Mouse (Mus musculus): ENCODE measurements around the gene Il1rap. TPM values are rescaled to one million over a fixed set of nuclear protein-coding genes. Genes with fewer than 3 reads are reported as not detected.

Il1rap gene
- polyA plus RNA-seq, 1 experiment from 2014 or later: 27.4 TPM

- TF ChIP-seq EP300 (IDR thresholded peaks at IDR 0.05; ENCODE audit: low read depth) (no peak), CTCF (IDR thresholded peaks at IDR 0.05; ENCODE audit: low read depth) (no peak)
- WGBS (ENCODE audit: insufficient replicate concordance): 80% methylated on average over 3 of the region's 3 CpGs
- ATAC-seq (no peak), DNase-seq (no peak)
- H3K4me1 ChIP-seq (ENCODE audit: insufficient read depth): no peaks in the 10 kb centered on the region; the same call in 1 of the 2 replicates
- H3K27ac ChIP-seq (ENCODE audit: low read depth): no peak overlapping the region
- H3K4me2 ChIP-seq (ENCODE audit: low read depth, low read length): no peak overlapping the region
- no peaks in the 10 kb centered on the region for H3K36me3 ChIP-seq (replicated peaks; ENCODE audit: insufficient read depth, low read length)
- H3K4me3 ChIP-seq (ENCODE audit: low read depth, low read length): no peak overlapping the region
- H3K9me3 ChIP-seq (ENCODE audit: low read length): no peaks in the 10 kb centered on the region
- H3K27me3 ChIP-seq (ENCODE audit: insufficient read depth, low read length): no peaks in the 10 kb centered on the region
- no peak overlapping the region for H3K9ac ChIP-seq (replicated peaks)
Measured at GRCm38 (mm10) chr16:26604621-26605020, 23.1 kb downstream of the Il1rap start.

GRCm38 (mm10) chr16:26608003-26608402 lies 26.5 kb downstream of the Il1rap start:
- TF ChIP-seq EP300 (IDR thresholded peaks at IDR 0.05; ENCODE audit: low read depth): no peak
- TF ChIP-seq CTCF (IDR thresholded peaks at IDR 0.05; ENCODE audit: low read depth): no peak
- H3K27ac ChIP-seq (ENCODE audit: low read depth): no peak overlapping the region

GRCm38 (mm10) chr16:26610508-26610907 lies 29.0 kb downstream of the Il1rap start:
- no peaks in the 10 kb centered on the region for H3K4me1 ChIP-seq (ENCODE audit: insufficient read depth)
- H3K4me3 ChIP-seq (ENCODE audit: low read depth, low read length): no peak overlapping the region
- H3K9ac ChIP-seq (replicated peaks): no peak overlapping the region
- TF ChIP-seq CTCF (IDR thresholded peaks at IDR 0.05; ENCODE audit: low read depth): no peak
- no peak for TF ChIP-seq EP300 (IDR thresholded peaks at IDR 0.05; ENCODE audit: low read depth)
- no peak overlapping the region for H3K27ac ChIP-seq (ENCODE audit: low read depth)
- no peaks in the 10 kb centered on the region for H3K9me3 ChIP-seq (ENCODE audit: low read length)
- H3K27me3 ChIP-seq (ENCODE audit: insufficient read depth, low read length): no peaks in the 10 kb centered on the region
- 66% methylated on average over 1 of the region's 1 CpGs for WGBS (ENCODE audit: insufficient replicate concordance)
- no peak overlapping the region for H3K4me2 ChIP-seq (ENCODE audit: low read depth, low read length)
- no peaks in the 10 kb centered on the region for H3K36me3 ChIP-seq (replicated peaks; ENCODE audit: insufficient read depth, low read length)
- no peak for ATAC-seq
- no peak for DNase-seq

More at GRCm38 (mm10) chr16:26608003-26608402, 26.5 kb downstream of the Il1rap start:
- Histone ChIP-seq H3K4me1 (ENCODE audit: insufficient read depth) (no peaks in the 10 kb centered on the region; the same call in 1 of the 2 replicates), H3K27me3 (ENCODE audit: insufficient read depth, low read length) (no peaks in the 10 kb centered on the region), H3K4me3 (ENCODE audit: low read depth, low read length) (no peak overlapping the region), H3K4me2 (ENCODE audit: low read depth, low read length) (no peak overlapping the region), H3K36me3 (replicated peaks; ENCODE audit: insufficient read depth, low read length) (no peaks in the 10 kb centered on the region), H3K9ac (replicated peaks) (no peak overlapping the region), H3K9me3 (ENCODE audit: low read length) (no peaks in the 10 kb centered on the region)
- ATAC-seq (no peak), DNase-seq (no peak)
- WGBS (ENCODE audit: insufficient replicate concordance): 81% methylated on average over 2 of the region's 2 CpGs

GRCm38 (mm10) chr16:26612499-26613220 lies 31.2 kb downstream of the Il1rap start:
- Histone ChIP-seq H3K4me1 (ENCODE audit: insufficient read depth) (peaks cover 3% of the 10 kb centered on the region; the same call in 1 of the 2 replicates), H3K36me3 (replicated peaks; ENCODE audit: insufficient read depth, low read length) (no peaks in the 10 kb centered on the region), H3K9me3 (ENCODE audit: low read length) (no peaks in the 10 kb centered on the region), H3K27me3 (ENCODE audit: insufficient read depth, low read length) (no peaks in the 10 kb centered on the region), H3K9ac (replicated peaks) (no peak overlapping the region), H3K27ac (ENCODE audit: low read depth) (no peak overlapping the region), H3K4me3 (ENCODE audit: low read depth, low read length) (no peak overlapping the region), H3K4me2 (ENCODE audit: low read depth, low read length) (no peak overlapping the region)
- ATAC-seq: no peak
- no peak for DNase-seq
- TF ChIP-seq EP300 (IDR thresholded peaks at IDR 0.05; ENCODE audit: low read depth): no peak
- no peak for TF ChIP-seq CTCF (IDR thresholded peaks at IDR 0.05; ENCODE audit: low read depth)
- 82% methylated on average over 10 of the region's 10 CpGs for WGBS (ENCODE audit: insufficient replicate concordance)

GRCm38 (mm10) chr16:26623141-26623540 lies 41.6 kb downstream of the Il1rap start:
- no peak overlapping the region for H3K27ac ChIP-seq (ENCODE audit: low read depth)
- no peak overlapping the region for H3K4me2 ChIP-seq (ENCODE audit: low read depth, low read length)
- no peaks in the 10 kb centered on the region for H3K4me1 ChIP-seq (ENCODE audit: insufficient read depth)
- H3K4me3 ChIP-seq (ENCODE audit: low read depth, low read length): no peak overlapping the region
- no peaks in the 10 kb centered on the region for H3K27me3 ChIP-seq (ENCODE audit: insufficient read depth, low read length)
- TF ChIP-seq CTCF (IDR thresholded peaks at IDR 0.05; ENCODE audit: low read depth) (no peak), EP300 (IDR thresholded peaks at IDR 0.05; ENCODE audit: low read depth) (no peak)
- H3K9ac ChIP-seq (replicated peaks): no peak overlapping the region
- WGBS (ENCODE audit: insufficient replicate concordance): 76% methylated on average over 1 of the region's 1 CpGs
- no peaks in the 10 kb centered on the region for H3K9me3 ChIP-seq (ENCODE audit: low read length)
- ATAC-seq (no peak), DNase-seq (no peak)
- H3K36me3 ChIP-seq (replicated peaks; ENCODE audit: insufficient read depth, low read length): no peaks in the 10 kb centered on the region

GRCm38 (mm10) chr16:26626065-26626464 lies 44.6 kb downstream of the Il1rap start:
- Histone ChIP-seq H3K27ac (ENCODE audit: low read depth) (no peak overlapping the region), H3K4me2 (ENCODE audit: low read depth, low read length) (no peak overlapping the region), H3K9me3 (ENCODE audit: low read length) (no peaks in the 10 kb centered on the region), H3K4me1 (ENCODE audit: insufficient read depth) (no peaks in the 10 kb centered on the region), H3K27me3 (ENCODE audit: insufficient read depth, low read length) (no peaks in the 10 kb centered on the region), H3K36me3 (replicated peaks; ENCODE audit: insufficient read depth, low read length) (no peaks in the 10 kb centered on the region), H3K9ac (replicated peaks) (no peak overlapping the region), H3K4me3 (ENCODE audit: low read depth, low read length) (no peak overlapping the region)
- DNase-seq (no peak), ATAC-seq (no peak)
- TF ChIP-seq EP300 (IDR thresholded peaks at IDR 0.05; ENCODE audit: low read depth): no peak
- TF ChIP-seq CTCF (IDR thresholded peaks at IDR 0.05; ENCODE audit: low read depth): no peak
- WGBS (ENCODE audit: insufficient replicate concordance): 61% methylated on average over 3 of the region's 3 CpGs
